Mouse (Mus musculus) hindbrain, embryonic 10.5 days (tissue): ENCODE data around the gene Morn4. TPM values are rescaled to one million over a fixed set of nuclear protein-coding genes. Genes with fewer than 3 reads are reported as not detected.

Experiments
- DNase-seq: peaks from one replicate; pipeline ENCODE4 v3.0.0-alpha.2; 2017; ENCODE audit warnings: low spot score
- H3K27ac ChIP-seq: fragments of 300-500 bp; sonication (generic); 2 replicates; pipeline ENCODE4 v1.5.1; 2016; ENCODE audit warnings: mild to moderate bottlenecking, moderate library complexity
- H3K27me3 ChIP-seq: fragments of 300-500 bp; sonication (generic); 2 replicates; pipeline ENCODE4 v1.6.1; 2016; ENCODE audit warnings: mild to moderate bottlenecking; ENCODE audit not compliant: poor library complexity, insufficient read depth, severe bottlenecking
- H3K36me3 ChIP-seq: fragments of 300-500 bp; sonication (generic); 2 replicates; pipeline ENCODE4 v1.6.1; 2016; ENCODE audit warnings: mild to moderate bottlenecking, moderate library complexity
- H3K4me1 ChIP-seq: fragments of 300-500 bp; sonication (generic); replicated peaks from 2 replicates; pipeline ENCODE4 v1.6.1; 2016; ENCODE audit warnings: mild to moderate bottlenecking
- H3K4me3 ChIP-seq: fragments of 300-500 bp; sonication (generic); 2 replicates; pipeline ENCODE4 v1.5.1; 2016; ENCODE audit warnings: mild to moderate bottlenecking, moderate library complexity
- H3K9me3 ChIP-seq: fragments of 300-500 bp; sonication (generic); 2 replicates; pipeline ENCODE4 v1.6.1; 2016; ENCODE audit warnings: mild to moderate bottlenecking, moderate library complexity
- WGBS: fragments of 180-500 bp; shearing (Covaris S2); methylation state at CpG from one replicate; pipeline ENCODE4 v1.1.7; 2016; 5-methylcytosine and 5-hydroxymethylcytosine counted together
- polyA plus RNA-seq: library from polyadenylated mRNA; unstranded; fragments of >200 nt; fragmentation: Nextera tagmentation; extraction: Ambion mirVana; gene quantifications from 2 replicates; pipeline ENCODE4 v1.2.1, GENCODE M21; 2016

The Morn4 gene
- polyA plus RNA-seq, 1 experiment from 2014 or later = 73.6 TPM

- Histone ChIP-seq H3K36me3 (peaks cover 51% of the 10 kb centered on the region), H3K27ac (no peak overlapping the region), H3K9me3 (no peaks in the 10 kb centered on the region), H3K4me1 (peaks cover 7% of the 10 kb centered on the region; the same call in 1 of the 2 replicates), H3K27me3 (no peaks in the 10 kb centered on the region), H3K4me3 (no peak overlapping the region)
- 95% methylated on average over 8 of the region's 8 CpGs for WGBS
- no peak for DNase-seq
Measured at GRCm38 (mm10) chr19:42078566-42078965, 7.6 kb downstream of the Morn4 start.

GRCm38 (mm10) chr19:42075992-42076391 lies 10.2 kb downstream of the Morn4 start:
- H3K4me3 ChIP-seq = no peak overlapping the region
- H3K4me1 ChIP-seq = peaks cover 7% of the 10 kb centered on the region; the same call in 1 of the 2 replicates
- H3K36me3 ChIP-seq = peaks cover 53% of the 10 kb centered on the region
- no peak overlapping the region for H3K27ac ChIP-seq
- no peak for DNase-seq
- H3K9me3 ChIP-seq = no peaks in the 10 kb centered on the region
- H3K27me3 ChIP-seq = no peaks in the 10 kb centered on the region
- 90% methylated on average over 16 of the region's 16 CpGs for WGBS

GRCm38 (mm10) chr19:42075051-42075450 lies 11.1 kb downstream of the Morn4 start:
- H3K36me3 ChIP-seq = peaks cover 53% of the 10 kb centered on the region
- H3K27ac ChIP-seq = no peak overlapping the region
- no peak overlapping the region for H3K4me3 ChIP-seq
- WGBS = 90% methylated on average over 2 of the region's 2 CpGs
- H3K9me3 ChIP-seq = no peaks in the 10 kb centered on the region
- no peaks in the 10 kb centered on the region for H3K27me3 ChIP-seq
- peaks cover 8% of the 10 kb centered on the region; the same call in 1 of the 2 replicates for H3K4me1 ChIP-seq
- no peak for DNase-seq

- 0 out of 2 replicates have a peak, but pooled peaks cover 7% of the 10 kb centered on the region for H3K4me1 ChIP-seq
- H3K27me3 ChIP-seq = no peaks in the 10 kb centered on the region
- H3K36me3 ChIP-seq = peaks cover 43% of the 10 kb centered on the region
- no peaks in the 10 kb centered on the region for H3K9me3 ChIP-seq
- no peak overlapping the region for H3K4me3 ChIP-seq
- no peak overlapping the region for H3K27ac ChIP-seq
- 83% methylated on average over 7 of the region's 7 CpGs for WGBS
- DNase-seq = no peak
Measured at GRCm38 (mm10) chr19:42072802-42073201, 13.4 kb downstream of the Morn4 start.

GRCm38 (mm10) chr19:42071886-42072608 lies 14.1 kb downstream of the Morn4 start:
- H3K27me3 ChIP-seq = no peaks in the 10 kb centered on the region
- H3K9me3 ChIP-seq = no peaks in the 10 kb centered on the region
- H3K4me1 ChIP-seq = 0 out of 2 replicates have a peak, but pooled peaks cover 7% of the 10 kb centered on the region
- no peak overlapping the region for H3K27ac ChIP-seq
- H3K4me3 ChIP-seq = no peak overlapping the region
- peaks cover 35% of the 10 kb centered on the region for H3K36me3 ChIP-seq
- 86% methylated on average over 15 of the region's 15 CpGs for WGBS
- DNase-seq = no peak

GRCm38 (mm10) chr19:42071221-42071620 lies 14.9 kb downstream of the Morn4 start:
- Histone ChIP-seq H3K36me3 (peaks cover 28% of the 10 kb centered on the region), H3K27me3 (no peaks in the 10 kb centered on the region), H3K4me3 (no peak overlapping the region), H3K9me3 (no peaks in the 10 kb centered on the region), H3K4me1 (0 out of 2 replicates have a peak, but pooled peaks cover 7% of the 10 kb centered on the region), H3K27ac (no peak overlapping the region)
- WGBS = 75% methylated on average over 7 of the region's 7 CpGs
- no peak for DNase-seq

- 63% methylated on average over 6 of the region's 6 CpGs for WGBS
- H3K36me3 ChIP-seq = 0 out of 2 replicates have a peak, but pooled peaks cover 8% of the 10 kb centered on the region
- H3K27me3 ChIP-seq = no peaks in the 10 kb centered on the region
- no peaks in the 10 kb centered on the region for H3K9me3 ChIP-seq
- no peak overlapping the region for H3K4me3 ChIP-seq
- no peak overlapping the region for H3K27ac ChIP-seq
- 0 out of 2 replicates have a peak, but pooled peaks cover 7% of the 10 kb centered on the region for H3K4me1 ChIP-seq
- no peak for DNase-seq
Measured at GRCm38 (mm10) chr19:42069241-42069525, 17.0 kb downstream of the Morn4 start.

- no peaks in the 10 kb centered on the region for H3K9me3 ChIP-seq
- WGBS = 85% methylated on average over 11 of the region's 11 CpGs
- DNase-seq = no peak
- H3K36me3 ChIP-seq = 0 out of 2 replicates have a peak, but pooled peaks cover 3% of the 10 kb centered on the region
- H3K4me1 ChIP-seq = 0 out of 2 replicates have a peak, but pooled peaks cover 7% of the 10 kb centered on the region
- H3K27me3 ChIP-seq = no peaks in the 10 kb centered on the region
- no peak overlapping the region for H3K27ac ChIP-seq
- no peak overlapping the region for H3K4me3 ChIP-seq
Measured at GRCm38 (mm10) chr19:42068441-42069240, 17.5 kb downstream of the Morn4 start.

GRCm38 (mm10) chr19:42061443-42061842 lies 24.7 kb downstream of the Morn4 start:
- Histone ChIP-seq H3K9me3 (no peaks in the 10 kb centered on the region), H3K4me1 (no peaks in the 10 kb centered on the region), H3K27ac (no peak overlapping the region), H3K27me3 (no peaks in the 10 kb centered on the region), H3K36me3 (no peaks in the 10 kb centered on the region), H3K4me3 (no peak overlapping the region)
- DNase-seq = no peak
- WGBS = 91% methylated on average over 7 of the region's 7 CpGs

- Histone ChIP-seq H3K4me3 (no peak overlapping the region), H3K27ac (no peak overlapping the region), H3K4me1 (no peaks in the 10 kb centered on the region), H3K36me3 (no peaks in the 10 kb centered on the region), H3K27me3 (no peaks in the 10 kb centered on the region), H3K9me3 (no peaks in the 10 kb centered on the region)
- no peak for DNase-seq
- WGBS = 76% methylated on average over 7 of the region's 7 CpGs
Measured at GRCm38 (mm10) chr19:42058426-42058825, 27.7 kb downstream of the Morn4 start.

- H3K4me3 ChIP-seq = no peak overlapping the region
- H3K36me3 ChIP-seq = no peaks in the 10 kb centered on the region
- H3K27me3 ChIP-seq = no peaks in the 10 kb centered on the region
- 87% methylated on average over 6 of the region's 6 CpGs for WGBS
- H3K4me1 ChIP-seq = peaks cover 10% of the 10 kb centered on the region
- DNase-seq = no peak
- H3K9me3 ChIP-seq = no peaks in the 10 kb centered on the region
- H3K27ac ChIP-seq = no peak overlapping the region
Measured at GRCm38 (mm10) chr19:42056719-42057409, 29.3 kb downstream of the Morn4 start.

GRCm38 (mm10) chr19:42055881-42056280 lies 30.3 kb downstream of the Morn4 start:
- WGBS = 92% methylated on average over 2 of the region's 2 CpGs
- no peaks in the 10 kb centered on the region for H3K36me3 ChIP-seq

More at GRCm38 (mm10) chr19:42055881-42056280, 30.3 kb downstream of the Morn4 start:
- Histone ChIP-seq H3K27me3 (no peaks in the 10 kb centered on the region), H3K27ac (no peak overlapping the region), H3K4me3 (no peak overlapping the region), H3K9me3 (no peaks in the 10 kb centered on the region), H3K4me1 (peaks cover 10% of the 10 kb centered on the region)
- no peak for DNase-seq
